Mouse (Mus musculus) T-cell, adult 66 days (primary cell): ENCODE data around the gene Lypd6. TPM values are rescaled to one million over a fixed set of nuclear protein-coding genes. Genes with fewer than 3 reads are reported as not detected.

ENCODE experiments used
- total RNA-seq, 2 experiments: library from RNA; stranded (reverse); gene quantifications; 3 replicates in 1 of 2; 4 replicates in 1 of 2; pipeline ENCODE4 v1.2.4; 2023

Lypd6 gene
- not detected for total RNA-seq

GRCm38 (mm10) chr2:50066246-50066967, at the start of gene Lypd6:
Gene Lypd6 (plus strand): TSS chr2:50066429.

Other genes with a start within 250 kb of the Lypd6 start
- 10 to 100 TPM; 45.0 to 48.6 TPM for gene Mmadhc, start 230.4 kb downstream of the Lypd6 start, total RNA-seq